In the genomic region with DNA sequence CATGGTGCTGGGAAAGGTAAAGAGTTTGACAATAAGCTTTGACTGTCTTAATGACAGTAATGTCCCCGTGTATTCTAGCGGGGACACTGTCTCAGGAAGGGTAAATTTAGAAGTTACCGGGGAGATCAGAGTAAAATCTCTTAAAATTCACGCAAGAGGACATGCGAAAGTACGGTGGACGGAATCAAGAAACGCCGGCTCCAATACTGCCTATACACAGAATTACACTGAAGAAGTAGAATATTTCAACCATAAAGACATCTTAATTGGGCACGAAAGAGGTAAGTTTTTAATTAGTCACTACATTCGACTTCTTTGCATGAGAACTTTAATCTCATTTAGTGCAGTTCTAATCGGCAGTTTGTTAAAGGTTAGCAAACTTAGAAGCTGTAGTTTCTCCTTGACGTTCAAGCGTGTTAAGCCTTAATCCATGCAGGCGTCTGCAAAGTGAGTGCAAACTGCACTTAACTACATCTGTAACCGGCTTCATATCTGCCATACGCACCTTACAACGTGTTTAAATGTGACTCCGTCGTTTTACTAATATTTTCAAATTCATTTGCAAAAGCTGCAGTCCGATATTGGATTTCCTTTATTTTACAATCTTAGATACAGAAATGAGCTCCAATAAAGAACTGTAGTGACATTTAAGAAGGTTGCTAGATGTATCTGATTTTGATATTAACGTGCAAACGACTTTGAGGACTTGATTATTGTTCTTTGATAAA, we compare ENCODE assay signal across 8 mouse cellular contexts. TPM values are rescaled to one million over a fixed set of nuclear protein-coding genes. Genes with fewer than 3 reads are reported as not detected.
DNase-seq lines count a peak whose midpoint lies in the region; ATAC-seq lines count a peak whose summit lies in the region.

No protein-coding gene starts in this region.

- 0 out of 2 replicates have a peak, but pooled peaks cover 3% of the 10 kb centered on the region for H3K27me3 ChIP-seq in erythroblast, embryonic 14.5 days (ENCODE audit: control insufficient read depth)
- H3K27me3 ChIP-seq in hindbrain, embryonic 11.5 days (ENCODE audit: control insufficient read depth, insufficient read depth, low read length): no peaks in the 10 kb centered on the region
- H3K27me3 ChIP-seq in liver, embryonic 13.5 days: no peaks in the 10 kb centered on the region

- DNase-seq in B cell, adult 2 months: peak; percentile 48
- peak; percentile 46 for DNase-seq in embryo, embryonic 10 days (ENCODE audit: low spot score)
- DNase-seq in hindbrain, embryonic 11.5 days (ENCODE audit: low spot score): peak; percentile 67
- peak; percentile 23 for DNase-seq in liver, embryonic 13.5 days
- DNase-seq in spleen, postnatal 36 days (ENCODE audit: low spot score in 2 of 2): peak; percentile 10 to 22
- DNase-seq in adrenal gland, postnatal 25 days: no peak

- H3K36me3 ChIP-seq in erythroblast, embryonic 14.5 days (ENCODE audit: control insufficient read depth): peaks cover 18% of the 10 kb centered on the region
- H3K36me3 ChIP-seq in hindbrain, embryonic 11.5 days (ENCODE audit: control insufficient read depth, insufficient read depth, low read length): no peaks in the 10 kb centered on the region; the same call in 1 of the 2 replicates
- H3K36me3 ChIP-seq in liver, embryonic 13.5 days: peaks cover 10% of the 10 kb centered on the region

- ATAC-seq in erythroblast, adult 5-6 weeks (replicated peaks; ENCODE audit: low FRiP score, poor library complexity, severe bottlenecking): no peak
- ATAC-seq in hindbrain, embryonic 11.5 days (ENCODE audit: low FRiP score): no peak
- no peak for ATAC-seq in liver, embryonic 13.5 days (ENCODE audit: low read depth)

- peak overlapping the region; percentile 94 for H3K4me3 ChIP-seq in erythroblast, embryonic 14.5 days (replicated peaks)
- peak overlapping the region; percentile 81 for H3K4me3 ChIP-seq in hindbrain, embryonic 11.5 days (ENCODE audit: low read depth, low read length)
- peak overlapping the region; percentile 86 for H3K4me3 ChIP-seq in liver, embryonic 13.5 days (replicated peaks)

- H3K4me2 ChIP-seq in hindbrain, embryonic 11.5 days (replicated peaks; ENCODE audit: low read depth, low read length): peak overlapping the region; percentile 40
- H3K4me2 ChIP-seq in liver, embryonic 13.5 days: peak overlapping the region; percentile 77

- H3K27ac ChIP-seq in hindbrain, embryonic 11.5 days (ENCODE audit: low read depth, low read length): peak overlapping the region; percentile 95
- peak overlapping the region; percentile 100 for H3K27ac ChIP-seq in liver, embryonic 13.5 days

- H3K9ac ChIP-seq in hindbrain, embryonic 11.5 days (ENCODE audit: low read depth, low read length): peak overlapping the region; percentile 98
- H3K9ac ChIP-seq in liver, embryonic 13.5 days: peak overlapping the region; percentile 100

- no peaks in the 10 kb centered on the region for H3K9me3 ChIP-seq in erythroblast, embryonic 14.5 days (ENCODE audit: control insufficient read depth, low read length)
- H3K9me3 ChIP-seq in hindbrain, embryonic 11.5 days (ENCODE audit: control insufficient read depth, low read length): no peaks in the 10 kb centered on the region
- H3K9me3 ChIP-seq in liver, embryonic 13.5 days (replicated peaks): no peaks in the 10 kb centered on the region

- peaks cover 17% of the 10 kb centered on the region for H3K4me1 ChIP-seq in erythroblast, embryonic 14.5 days (ENCODE audit: control insufficient read depth)
- no peaks in the 10 kb centered on the region for H3K4me1 ChIP-seq in hindbrain, embryonic 11.5 days (replicated peaks; ENCODE audit: control insufficient read depth, insufficient read depth, low read length)
- H3K4me1 ChIP-seq in liver, embryonic 13.5 days (replicated peaks): peaks cover 8% of the 10 kb centered on the region; the same call in 1 of the 2 replicates

- under 1% methylated on average over 23 of the region's 23 CpGs for WGBS in hindbrain, embryonic 11.5 days
- WGBS in liver, embryonic 13.5 days (ENCODE audit: insufficient replicate concordance): under 1% methylated on average over 23 of the region's 23 CpGs

RNA-seq across cellular contexts. Expression of a gene that starts 0.6 kb away (rescaled TPM):
- polyA plus RNA-seq in erythroblast, embryonic 14.5 days (2012): 0.37 and 0.54 TPM in 2 replicates
- total RNA-seq in erythroblast, adult 5-6 weeks (2015; ENCODE audit: low replicate concordance): 111 and 115 TPM in 2 replicates
- total RNA-seq in erythroblast, adult 5-6 weeks (2017; ENCODE audit: low replicate concordance): 177 and 199 TPM in 2 replicates
- polyA plus RNA-seq in hindbrain, embryonic 11.5 days (2014; fragmentation: Nextera tagmentation; extraction: Ambion mirVana): 56.4 and 64.3 TPM in 2 replicates
- 12.2 and 15.2 TPM in 2 replicates for polyA plus RNA-seq in liver, embryonic 13.5 days (2015; fragmentation: Nextera tagmentation; extraction: Ambion mirVana)
- total RNA-seq in adrenal gland, postnatal 25 days (2021): 152 and 185 TPM in 2 replicates
